Mouse (Mus musculus) liver, adult 2 months (tissue): Measurements from ENCODE around the gene Ikzf2. TPM values are rescaled to one million over a fixed set of nuclear protein-coding genes. Genes with fewer than 3 reads are reported as not detected.

Experiments
- DNase-seq: peaks from one replicate; pipeline ENCODE4 v3.0.0-alpha.2; 2011; ENCODE audit warnings: low read depth, low spot score; ENCODE audit errors: extremely low read depth
- H3K27ac ChIP-seq: fragments of 200-500 bp; replicated peaks from 2 replicates; pipeline ENCODE4 v1.5.1; 2012; ENCODE audit warnings: low read depth, mild to moderate bottlenecking, control low read depth, inconsistent platforms, low read length; ENCODE audit not compliant: insufficient read depth
- H3K27me3 ChIP-seq: fragments of 200-500 bp; 2 replicates; pipeline ENCODE4 v1.6.1; 2012; ENCODE audit warnings: mild to moderate bottlenecking, moderate library complexity, low read length, inconsistent platforms; ENCODE audit not compliant: control insufficient read depth, insufficient read depth
- H3K36me3 ChIP-seq: fragments of 200-500 bp; 2 replicates; pipeline ENCODE4 v1.6.1; 2012; ENCODE audit warnings: low read length, inconsistent platforms; ENCODE audit not compliant: control insufficient read depth, insufficient read depth
- H3K4me1 ChIP-seq: fragments of 200-500 bp; 2 replicates; pipeline ENCODE4 v1.6.1; 2011; ENCODE audit warnings: low read length; ENCODE audit not compliant: control insufficient read depth, insufficient read depth
- H3K4me3 ChIP-seq: fragments of 200-500 bp; 2 replicates; pipeline ENCODE4 v1.5.1; 2011; ENCODE audit warnings: low read depth, mild to moderate bottlenecking, control low read depth, low read length, moderate library complexity; ENCODE audit not compliant: insufficient read depth
- H3K79me2 ChIP-seq: fragments of 200-500 bp; 2 replicates; pipeline ENCODE4 v1.6.1; 2012; ENCODE audit warnings: inconsistent platforms, mild to moderate bottlenecking, low read length, moderate library complexity; ENCODE audit not compliant: control insufficient read depth, insufficient read depth
- H3K9ac ChIP-seq: fragments of 200-500 bp; 2 replicates; pipeline ENCODE4 v1.6.1; 2012; ENCODE audit warnings: low read depth, mild to moderate bottlenecking, control low read depth, inconsistent platforms, low read length
- CTCF ChIP-seq: fragments of 200-500 bp; IDR thresholded peaks from 2 replicates; pipeline ENCODE4 v1.5.1; 2011; ENCODE audit warnings: low read depth, low read length, control low read depth
- POLR2A ChIP-seq: fragments of 200-500 bp; IDR thresholded peaks from 2 replicates; pipeline ENCODE4 v1.6.1; 2011; ENCODE audit warnings: low read length, control low read depth; ENCODE audit not compliant: insufficient read depth; ENCODE audit errors: extremely low read depth
- WGBS: fragments of 180-500 bp; shearing (Covaris S2); methylation state at CpG from one replicate; pipeline ENCODE4 v1.1.7; 2018; 5-methylcytosine and 5-hydroxymethylcytosine counted together
- polyA plus RNA-seq: library from polyadenylated mRNA; depleted of rRNA; stranded (reverse); fragments of >200 nt; gene quantifications from 2 replicates; pipeline ENCODE4 v1.2.3, GENCODE M21; 2012
- total RNA-seq: library from RNA; depleted of rRNA; stranded (reverse); fragments of >200 nt; gene quantifications from 2 replicates; pipeline ENCODE4 v1.2.3, GENCODE M21; 2014

Ikzf2 gene
- total and polyA plus RNA-seq, 2 experiments, result 0.04 to 0.55 TPM

GRCm38 (mm10) chr1:69585546-69585945, 101.5 kb downstream of the Ikzf2 start:
- Histone ChIP-seq H3K9ac (no peak overlapping the region), H3K36me3 (no peaks in the 10 kb centered on the region), H3K4me1 (no peaks in the 10 kb centered on the region), H3K79me2 (no peaks in the 10 kb centered on the region), H3K27ac (no peak overlapping the region), H3K4me3 (no peak overlapping the region), H3K27me3 (no peaks in the 10 kb centered on the region)
- TF ChIP-seq CTCF, result no peak
- TF ChIP-seq POLR2A, result no peak
- 54% methylated on average over 2 of the region's 2 CpGs for WGBS
- peak; percentile 11 for DNase-seq

- Histone ChIP-seq H3K27ac (no peak overlapping the region), H3K27me3 (no peaks in the 10 kb centered on the region), H3K79me2 (no peaks in the 10 kb centered on the region), H3K4me3 (no peak overlapping the region), H3K4me1 (no peaks in the 10 kb centered on the region), H3K36me3 (no peaks in the 10 kb centered on the region), H3K9ac (no peak overlapping the region)
- DNase-seq, result no peak
- 67% methylated on average over 5 of the region's 5 CpGs for WGBS
- TF ChIP-seq CTCF (no peak), POLR2A (no peak)
Measured at GRCm38 (mm10) chr1:69583932-69584659, 102.9 kb downstream of the Ikzf2 start.

GRCm38 (mm10) chr1:69578917-69579316, 108.1 kb downstream of the Ikzf2 start:
- Histone ChIP-seq H3K36me3 (no peaks in the 10 kb centered on the region), H3K4me1 (no peaks in the 10 kb centered on the region), H3K27ac (no peak overlapping the region), H3K9ac (no peak overlapping the region), H3K4me3 (no peak overlapping the region), H3K79me2 (no peaks in the 10 kb centered on the region), H3K27me3 (no peaks in the 10 kb centered on the region)
- DNase-seq, result no peak
- TF ChIP-seq POLR2A, result no peak
- TF ChIP-seq CTCF, result no peak
- 91% methylated on average over 4 of the region's 4 CpGs for WGBS

DNA sequence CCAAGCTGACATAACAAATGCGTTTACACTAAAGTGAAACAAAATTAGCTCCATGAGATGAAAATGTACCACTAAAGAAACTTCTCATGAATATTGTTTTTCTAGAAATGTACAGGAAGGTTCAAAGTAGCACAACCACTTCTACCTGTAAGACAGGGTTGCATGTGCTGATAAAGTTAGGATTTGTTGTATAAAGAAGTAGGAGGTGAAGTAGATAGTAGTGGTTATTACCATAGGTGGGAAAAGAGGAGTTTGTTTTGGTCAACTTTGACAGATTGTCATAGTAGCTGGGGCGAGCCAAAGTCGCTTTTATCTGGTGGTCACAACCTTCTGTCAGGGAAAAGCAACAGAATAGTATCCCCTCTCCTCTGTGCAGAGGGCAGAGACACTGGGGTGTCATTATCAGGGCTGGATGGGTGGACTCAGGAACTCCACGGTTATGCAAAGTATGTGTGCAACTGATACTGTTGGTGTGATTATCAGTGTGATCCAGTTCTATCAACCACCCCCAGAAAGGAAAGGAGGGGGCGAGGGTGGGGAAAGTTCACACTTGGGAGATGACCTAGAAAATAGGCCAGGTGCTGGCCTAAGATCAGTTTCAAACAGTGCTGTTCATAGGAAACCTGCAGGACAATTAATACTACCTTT, 127.5 kb downstream of the Ikzf2 start:
- no peak overlapping the region for H3K9ac ChIP-seq
- TF ChIP-seq POLR2A (no peak), CTCF (no peak)

GRCm38 (mm10) chr1:69555636-69556151, 131.4 kb downstream of the Ikzf2 start:
- Histone ChIP-seq H3K9ac (no peak overlapping the region), H3K79me2 (no peaks in the 10 kb centered on the region), H3K36me3 (no peaks in the 10 kb centered on the region), H3K4me3 (no peak overlapping the region), H3K27ac (no peak overlapping the region), H3K4me1 (no peaks in the 10 kb centered on the region), H3K27me3 (no peaks in the 10 kb centered on the region)
- no peak for DNase-seq
- 84% methylated on average over 5 of the region's 5 CpGs for WGBS
- TF ChIP-seq POLR2A (no peak), CTCF (no peak)

More for the DNA sequence above, 127.5 kb downstream of the Ikzf2 start:
- 78% methylated on average over 5 of the region's 5 CpGs for WGBS
- Histone ChIP-seq H3K27me3 (no peaks in the 10 kb centered on the region), H3K4me1 (no peaks in the 10 kb centered on the region), H3K27ac (no peak overlapping the region), H3K36me3 (no peaks in the 10 kb centered on the region), H3K4me3 (no peak overlapping the region), H3K79me2 (no peaks in the 10 kb centered on the region)
- no peak for DNase-seq

DNA sequence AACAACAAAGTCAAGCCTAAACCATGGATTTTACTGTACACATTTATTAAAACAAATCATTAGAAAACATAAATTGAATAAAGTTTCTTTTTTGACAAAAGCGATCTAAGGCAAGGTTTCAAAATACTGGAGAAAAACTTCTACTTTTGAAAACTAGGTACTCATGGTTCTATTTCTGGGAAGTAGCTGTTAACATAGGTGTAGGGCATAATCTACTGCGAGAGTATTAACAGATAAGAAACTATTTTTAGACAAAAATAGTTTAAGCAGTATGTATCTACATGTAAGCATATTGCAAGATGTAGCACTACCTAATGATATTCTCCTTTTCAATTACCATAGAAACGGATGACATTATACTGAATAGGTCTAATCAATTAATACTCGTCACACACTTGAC, 137.1 kb downstream of the Ikzf2 start:
- no peak overlapping the region for H3K27ac ChIP-seq
- no peak for TF ChIP-seq CTCF
- TF ChIP-seq POLR2A, result no peak
- WGBS, result 90% methylated on average over 4 of the region's 4 CpGs
- H3K27me3 ChIP-seq, result no peaks in the 10 kb centered on the region
- H3K36me3 ChIP-seq, result no peaks in the 10 kb centered on the region
- DNase-seq, result no peak
- H3K4me3 ChIP-seq, result no peak overlapping the region
- no peaks in the 10 kb centered on the region for H3K79me2 ChIP-seq
- no peaks in the 10 kb centered on the region for H3K4me1 ChIP-seq
- H3K9ac ChIP-seq, result no peak overlapping the region
